Mouse (Mus musculus) midbrain, embryonic 16.5 days (tissue): ENCODE measurements at regions not wholly inside any gene's neighbourhood (a gene's known extent, or its start where the extent isn't known, plus 50 kb on each side); places are given as distances from the start of the nearest gene placed in this dataset.

Experiments
- ATAC-seq: fragments of 200-750 bp; cut with Nextera tagmentation; 2 replicates; pipeline ENCODE4 v1.8.0; 2017; ENCODE audit warnings: moderate TSS enrichment
- H3K27ac ChIP-seq: fragments of 300-500 bp; sonication (generic); 2 replicates; pipeline ENCODE4 v1.5.1; 2014; ENCODE audit warnings: mild to moderate bottlenecking, low read length, mixed read lengths
- H3K27me3 ChIP-seq: fragments of 300-500 bp; sonication (generic); 2 replicates; pipeline ENCODE4 v1.6.1; 2014; ENCODE audit warnings: low read depth, low read length, mixed read lengths; ENCODE audit not compliant: control insufficient read depth, insufficient read depth
- H3K36me3 ChIP-seq: fragments of 300-500 bp; sonication (generic); 2 replicates; pipeline ENCODE4 v1.6.1; 2014; ENCODE audit warnings: mild to moderate bottlenecking, low read length, moderate library complexity, mixed read lengths; ENCODE audit not compliant: control insufficient read depth, insufficient read depth
- H3K4me1 ChIP-seq: fragments of 300-500 bp; sonication (generic); 2 replicates; pipeline ENCODE4 v1.6.1; 2014; ENCODE audit warnings: mild to moderate bottlenecking, low read length, mixed read lengths; ENCODE audit not compliant: control insufficient read depth, insufficient read depth
- H3K4me2 ChIP-seq: fragments of 300-500 bp; sonication (generic); 2 replicates; pipeline ENCODE4 v1.6.1; 2014; ENCODE audit warnings: mild to moderate bottlenecking, low read length, mixed read lengths
- H3K4me3 ChIP-seq: fragments of 300-500 bp; sonication (generic); 2 replicates; pipeline ENCODE4 v1.5.1; 2014; ENCODE audit warnings: low read depth, mild to moderate bottlenecking, low read length, moderate library complexity, mixed read lengths
- H3K9ac ChIP-seq: fragments of 300-500 bp; sonication (generic); 2 replicates; pipeline ENCODE4 v1.6.1; 2014; ENCODE audit warnings: low read depth, low read length, mixed read lengths
- H3K9me3 ChIP-seq: fragments of 300-500 bp; sonication (generic); replicated peaks from 2 replicates; pipeline ENCODE4 v1.6.1; 2014; ENCODE audit warnings: mild to moderate bottlenecking, low read length, mixed read lengths; ENCODE audit not compliant: control insufficient read depth, poor library complexity, severe bottlenecking
- WGBS: fragments of 180-500 bp; shearing (Covaris S2); extraction: QIAGEN DNeasy Blood & Tissue Kit; methylation state at CpG from one replicate; pipeline ENCODE4 v1.1.7; 2014; 5-methylcytosine and 5-hydroxymethylcytosine counted together

GRCm38 (mm10) chr3:42199206-42199605 is 456.8 kb downstream of the D3Ertd751e start:
- H3K9me3 ChIP-seq, result no peaks in the 10 kb centered on the region
- 0 out of 2 replicates have a peak, but pooled peaks cover 2% of the 10 kb centered on the region for H3K4me1 ChIP-seq
- H3K36me3 ChIP-seq, result no peaks in the 10 kb centered on the region
- no peak overlapping the region for H3K4me2 ChIP-seq
- no peak overlapping the region for H3K27ac ChIP-seq
- 72% methylated on average over 1 of the region's 1 CpGs for WGBS
- ATAC-seq, result no peak
- H3K9ac ChIP-seq, result no peak overlapping the region
- no peak overlapping the region for H3K4me3 ChIP-seq
- no peaks in the 10 kb centered on the region for H3K27me3 ChIP-seq

DNA sequence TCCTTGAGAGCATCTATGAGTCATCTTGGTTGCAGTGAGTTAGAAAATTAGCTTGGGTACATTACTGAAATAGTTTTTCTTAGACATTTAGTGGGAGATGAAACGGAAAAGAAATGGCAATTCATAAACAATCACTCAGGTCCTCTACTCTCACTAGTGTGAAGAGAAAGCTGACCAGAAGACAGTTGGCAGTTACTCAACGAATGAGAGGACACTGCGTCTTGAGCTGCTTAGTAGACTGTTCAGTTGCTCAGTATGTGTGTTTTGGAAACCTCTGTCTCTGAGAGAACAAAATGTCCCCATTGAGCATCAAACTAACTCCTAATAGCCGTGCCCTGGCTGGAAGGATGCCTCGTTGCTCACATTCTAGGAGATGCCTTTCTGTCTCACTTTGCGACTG is 459.0 kb downstream of the D3Ertd751e start:
- WGBS, result 92% methylated on average over 6 of the region's 6 CpGs
- Histone ChIP-seq H3K27ac (no peak overlapping the region), H3K4me3 (no peak overlapping the region), H3K9ac (no peak overlapping the region), H3K9me3 (no peaks in the 10 kb centered on the region), H3K36me3 (no peaks in the 10 kb centered on the region), H3K27me3 (no peaks in the 10 kb centered on the region), H3K4me2 (no peak overlapping the region), H3K4me1 (0 out of 2 replicates have a peak, but pooled peaks cover under 1% of the 10 kb centered on the region)
- ATAC-seq, result no peak

GRCm38 (mm10) chr3:42205640-42206039 is 463.2 kb downstream of the D3Ertd751e start:
- H3K9ac ChIP-seq, result no peak overlapping the region
- no peak for ATAC-seq
- 83% methylated on average over 4 of the region's 4 CpGs for WGBS
- H3K27ac ChIP-seq, result no peak overlapping the region
- H3K4me2 ChIP-seq, result no peak overlapping the region
- no peaks in the 10 kb centered on the region for H3K36me3 ChIP-seq
- H3K4me3 ChIP-seq, result no peak overlapping the region
- H3K27me3 ChIP-seq, result no peaks in the 10 kb centered on the region
- H3K9me3 ChIP-seq, result no peaks in the 10 kb centered on the region
- no peaks in the 10 kb centered on the region for H3K4me1 ChIP-seq

DNA sequence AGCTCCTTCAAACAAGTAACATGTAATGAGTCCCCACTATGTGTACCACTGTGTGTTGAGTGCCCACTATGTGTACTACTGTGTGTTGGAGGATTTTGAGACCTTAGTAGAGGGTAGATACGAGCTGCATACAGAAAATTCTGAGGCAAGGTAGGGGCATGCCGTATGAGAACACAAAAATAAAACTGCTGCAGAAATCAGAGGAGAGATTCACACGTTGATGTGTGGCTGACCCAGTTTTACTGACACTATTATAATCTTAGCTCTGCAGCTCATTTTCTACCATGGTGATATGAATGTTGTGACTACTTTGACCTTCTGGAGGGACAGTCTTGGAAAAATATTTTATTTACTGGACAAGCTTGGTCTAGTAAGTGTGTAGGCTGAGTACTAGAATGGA is 469.0 kb downstream of the D3Ertd751e start:
- H3K9me3 ChIP-seq, result no peaks in the 10 kb centered on the region
- no peaks in the 10 kb centered on the region for H3K36me3 ChIP-seq
- H3K4me3 ChIP-seq, result no peak overlapping the region
- H3K27me3 ChIP-seq, result no peaks in the 10 kb centered on the region
- 85% methylated on average over 3 of the region's 3 CpGs for WGBS
- no peaks in the 10 kb centered on the region; the same call in 1 of the 2 replicates for H3K4me1 ChIP-seq
- H3K9ac ChIP-seq, result no peak overlapping the region
- no peak overlapping the region for H3K27ac ChIP-seq
- no peak overlapping the region for H3K4me2 ChIP-seq
- no peak for ATAC-seq

- H3K4me3 ChIP-seq, result no peak overlapping the region
- H3K36me3 ChIP-seq, result no peaks in the 10 kb centered on the region
- 85% methylated on average over 5 of the region's 5 CpGs for WGBS
- no peak overlapping the region for H3K4me2 ChIP-seq
- H3K27me3 ChIP-seq, result no peaks in the 10 kb centered on the region
- no peaks in the 10 kb centered on the region for H3K9me3 ChIP-seq
- H3K4me1 ChIP-seq, result no peaks in the 10 kb centered on the region; the same call in 1 of the 2 replicates
- no peak for ATAC-seq
- no peak overlapping the region for H3K27ac ChIP-seq
- H3K9ac ChIP-seq, result no peak overlapping the region
Measured at GRCm38 (mm10) chr3:42212456-42212855, 470.0 kb downstream of the D3Ertd751e start.

DNA sequence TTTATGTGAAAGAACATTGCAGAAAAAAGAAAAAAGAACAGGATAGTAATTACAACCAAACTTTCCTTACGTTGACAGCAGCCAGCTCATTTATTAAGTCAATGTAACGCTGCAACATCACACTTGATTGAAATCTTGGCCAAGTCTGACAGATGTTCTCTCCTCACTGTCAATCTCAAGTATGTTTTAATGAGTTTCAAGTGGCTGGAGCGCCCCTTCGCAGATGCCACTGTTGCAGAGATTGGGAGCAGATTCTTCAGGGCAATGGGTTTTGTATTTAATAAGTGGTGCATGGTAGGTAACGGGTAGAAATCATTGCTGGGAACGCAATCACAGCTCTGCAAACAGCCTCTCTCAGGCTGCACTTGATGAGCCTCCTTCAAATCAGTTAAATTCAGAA is 470.8 kb downstream of the D3Ertd751e start:
- H3K9me3 ChIP-seq, result no peaks in the 10 kb centered on the region
- H3K36me3 ChIP-seq, result no peaks in the 10 kb centered on the region
- no peak overlapping the region for H3K4me3 ChIP-seq
- no peak overlapping the region for H3K9ac ChIP-seq
- H3K27me3 ChIP-seq, result no peaks in the 10 kb centered on the region
- no peak overlapping the region for H3K27ac ChIP-seq
- H3K4me2 ChIP-seq, result no peak overlapping the region
- 73% methylated on average over 6 of the region's 6 CpGs for WGBS
- no peaks in the 10 kb centered on the region; the same call in 1 of the 2 replicates for H3K4me1 ChIP-seq
- no peak for ATAC-seq

- Histone ChIP-seq H3K4me3 (no peak overlapping the region), H3K9me3 (no peaks in the 10 kb centered on the region), H3K9ac (no peak overlapping the region), H3K27me3 (no peaks in the 10 kb centered on the region), H3K4me2 (no peak overlapping the region), H3K27ac (no peak overlapping the region), H3K4me1 (no peaks in the 10 kb centered on the region; the same call in 1 of the 2 replicates), H3K36me3 (no peaks in the 10 kb centered on the region)
- no peak for ATAC-seq
- 61% methylated on average over 10 of the region's 10 CpGs for WGBS
Measured at GRCm38 (mm10) chr3:42214624-42215276, 472.3 kb downstream of the D3Ertd751e start.

GRCm38 (mm10) chr3:42218719-42219118 is 476.3 kb downstream of the D3Ertd751e start:
- H3K9ac ChIP-seq, result no peak overlapping the region
- WGBS, result 88% methylated on average over 3 of the region's 3 CpGs
- no peak for ATAC-seq

GRCm38 (mm10) chr3:42227679-42228398 is 485.4 kb downstream of the D3Ertd751e start:
- Histone ChIP-seq H3K4me1 (no peaks in the 10 kb centered on the region), H3K4me3 (no peak overlapping the region), H3K9me3 (no peaks in the 10 kb centered on the region), H3K9ac (no peak overlapping the region), H3K27me3 (no peaks in the 10 kb centered on the region), H3K4me2 (no peak overlapping the region), H3K27ac (no peak overlapping the region), H3K36me3 (no peaks in the 10 kb centered on the region)
- WGBS, result 79% methylated on average over 4 of the region's 4 CpGs
- ATAC-seq, result no peak

More at GRCm38 (mm10) chr3:42218719-42219118, 476.3 kb downstream of the D3Ertd751e start:
- Histone ChIP-seq H3K9me3 (no peaks in the 10 kb centered on the region), H3K4me2 (no peak overlapping the region), H3K4me3 (no peak overlapping the region), H3K27ac (no peak overlapping the region), H3K27me3 (no peaks in the 10 kb centered on the region), H3K36me3 (no peaks in the 10 kb centered on the region), H3K4me1 (no peaks in the 10 kb centered on the region; the same call in 1 of the 2 replicates)
